Mouse (Mus musculus) spleen, postnatal 14 days (tissue): ENCODE data around the gene Glp1r.
A peak's percentile ranks its signal among the peaks of the same experiment; 100 is the strongest.

Experiments
- DNase-seq, 2 experiments: peaks; one replicate each; pipeline ENCODE4 v3.0.0; 2021 to 2022; ENCODE audit warnings: low spot score in 2 of 2

Gene Glp1r

DNA sequence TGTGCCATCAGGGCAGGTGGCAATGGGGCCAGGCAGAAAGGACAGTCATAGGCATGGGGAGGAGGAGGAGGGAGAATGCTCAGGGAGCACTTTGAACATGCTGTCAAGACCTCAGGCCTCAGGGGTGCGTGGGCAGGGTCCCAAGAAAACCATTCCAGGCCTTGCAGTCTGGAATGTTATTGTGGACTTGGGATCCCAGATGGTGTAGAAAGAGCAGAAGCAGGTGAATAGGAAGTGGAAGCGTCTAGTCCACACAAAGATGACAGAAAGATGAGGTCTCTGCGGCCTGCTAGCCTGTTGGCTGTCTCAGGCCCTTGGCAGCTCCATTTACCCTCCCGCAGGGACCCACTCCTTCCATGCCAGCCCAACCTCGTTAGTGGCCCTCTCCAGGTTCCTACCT lies 10.9 kb downstream of the Glp1r start:
- DNase-seq: no peak

DNA sequence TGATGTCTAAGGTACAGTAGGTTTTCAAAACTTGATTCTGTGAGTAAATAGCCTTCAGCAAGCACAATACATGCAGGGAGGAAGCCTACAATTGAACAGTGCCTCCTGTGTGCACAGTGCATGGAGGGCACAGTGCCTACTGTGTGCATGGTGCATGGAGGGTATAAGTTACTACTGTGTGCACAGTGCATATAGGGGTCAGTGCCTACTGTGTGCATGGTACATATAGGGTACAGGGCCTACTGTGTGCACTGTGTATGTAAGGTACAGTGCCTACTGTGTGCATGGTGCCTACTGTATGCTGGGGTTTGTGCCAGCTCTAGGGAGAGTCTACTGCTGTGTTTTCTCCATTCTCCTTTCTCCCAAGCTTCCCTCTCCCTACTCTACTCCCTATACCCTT lies 12.6 kb downstream of the Glp1r start:
- no peak for DNase-seq

DNA sequence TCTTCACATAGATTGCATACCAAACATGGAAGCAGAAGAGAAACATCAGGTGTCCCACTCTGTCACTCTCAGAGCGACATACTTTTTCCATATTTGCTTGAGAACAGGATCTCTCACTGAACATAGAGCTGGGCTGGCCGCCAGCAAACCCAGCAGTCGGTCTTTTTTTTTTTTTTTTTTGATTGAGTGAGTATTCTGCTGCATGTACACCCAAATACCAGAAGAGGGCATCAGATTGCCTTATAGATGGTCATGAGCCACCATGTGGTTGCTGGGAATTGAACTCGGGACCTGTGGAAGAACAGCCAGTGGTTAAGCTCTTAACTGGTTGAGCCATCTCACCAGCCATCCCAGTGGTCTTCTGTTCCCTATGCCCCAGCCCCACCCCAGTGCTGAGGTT lies 21.9 kb downstream of the Glp1r start:
- DNase-seq: no peak

DNA sequence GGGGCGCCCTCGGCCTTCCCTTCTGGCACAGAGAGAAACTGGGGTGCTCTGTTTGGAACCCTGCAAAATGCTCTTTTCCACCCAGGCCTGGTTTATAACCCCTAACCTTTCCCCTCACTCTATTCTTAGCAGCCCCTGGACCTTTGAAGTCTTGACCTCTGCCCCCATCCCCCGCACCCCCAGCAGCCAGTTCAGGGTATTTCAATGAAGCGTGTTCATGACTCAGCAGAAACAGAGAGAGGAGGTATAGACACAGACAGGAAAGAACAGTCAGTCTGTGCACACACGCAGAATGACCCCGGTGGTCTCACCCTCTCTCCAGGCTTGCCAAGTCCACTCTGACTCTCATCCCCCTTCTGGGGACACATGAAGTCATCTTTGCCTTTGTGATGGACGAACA lies 29.2 kb downstream of the Glp1r start:
- DNase-seq: no peak

DNA sequence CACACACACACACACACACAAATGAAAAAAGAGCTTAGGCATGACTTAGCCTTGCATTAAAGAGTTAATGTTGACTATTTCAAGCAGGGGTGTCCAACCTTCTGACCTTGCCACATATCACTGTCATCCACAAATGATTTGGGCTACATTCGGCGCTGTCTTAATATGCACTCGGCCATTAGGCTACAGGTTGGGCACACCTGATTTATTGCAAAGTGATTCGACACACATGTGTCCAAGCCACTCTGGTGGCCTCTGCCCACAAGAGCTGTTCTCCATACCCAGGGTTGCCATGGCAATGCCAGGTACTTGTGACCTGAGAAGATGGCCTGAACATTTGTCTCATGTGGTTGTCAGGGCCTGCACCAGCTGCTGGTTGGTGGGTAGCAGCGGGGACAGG lies 31.2 kb downstream of the Glp1r start:
- DNase-seq: no peak

DNA sequence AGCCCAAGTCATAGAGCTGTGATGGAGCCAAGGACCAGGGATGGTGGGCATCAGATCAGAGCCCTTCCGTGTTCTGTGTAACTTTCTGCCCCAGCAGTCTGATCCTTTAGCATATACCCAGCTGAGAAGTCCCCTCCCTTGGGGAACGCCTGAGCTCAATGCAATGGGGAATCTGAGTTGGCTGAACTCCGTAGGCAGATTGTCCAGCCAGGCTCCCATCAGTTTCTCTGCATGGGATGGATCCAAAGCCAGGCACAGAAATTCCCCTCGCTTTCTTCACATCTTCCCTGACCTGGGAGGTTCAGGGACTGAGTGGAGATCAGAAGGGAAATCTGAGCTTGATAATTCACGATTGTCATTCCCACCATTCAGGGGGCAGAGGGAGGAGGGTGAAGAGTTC lies 33.7 kb downstream of the Glp1r start:
- no peak for DNase-seq

DNA sequence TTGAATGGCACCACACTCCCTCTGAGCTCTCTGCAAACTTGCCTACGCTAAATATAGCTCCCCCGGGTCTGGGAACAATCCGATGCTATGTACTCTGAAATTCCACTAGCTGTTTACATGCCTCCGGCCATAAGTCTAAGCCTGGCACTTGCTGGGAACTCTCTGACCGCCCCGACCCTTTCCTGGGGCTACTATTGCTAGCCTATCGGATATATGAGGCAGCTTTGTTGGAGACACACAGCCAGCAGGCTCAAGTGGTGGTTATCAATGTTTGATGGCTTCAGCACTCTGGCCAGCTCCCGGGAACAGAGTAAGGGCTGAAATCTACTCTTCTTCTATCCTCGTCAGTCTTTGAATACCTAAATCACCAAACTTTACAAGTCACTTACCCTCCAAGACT lies 36.9 kb downstream of the Glp1r start:
- no peak for DNase-seq

DNA sequence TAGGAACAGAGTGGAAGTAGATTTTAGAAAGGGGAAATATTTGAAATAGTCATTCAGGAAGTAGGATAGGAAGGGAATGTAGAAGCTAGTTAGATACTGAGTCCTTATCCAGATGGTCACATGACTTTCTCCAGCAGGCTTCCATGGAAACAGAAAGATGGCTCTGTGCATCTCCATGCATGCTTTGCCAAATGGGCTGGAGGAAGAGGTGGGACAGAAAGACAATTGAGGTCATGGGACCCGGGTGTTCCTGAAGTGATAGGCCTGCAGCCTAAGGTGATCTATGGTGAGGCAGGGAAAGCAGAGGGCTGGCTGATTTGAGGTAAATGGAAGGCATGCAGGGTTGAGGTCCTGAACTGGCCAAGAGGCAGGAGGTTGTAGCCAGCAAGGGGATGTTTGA lies 46.8 kb downstream of the Glp1r start:
- DNase-seq: no peak

DNA sequence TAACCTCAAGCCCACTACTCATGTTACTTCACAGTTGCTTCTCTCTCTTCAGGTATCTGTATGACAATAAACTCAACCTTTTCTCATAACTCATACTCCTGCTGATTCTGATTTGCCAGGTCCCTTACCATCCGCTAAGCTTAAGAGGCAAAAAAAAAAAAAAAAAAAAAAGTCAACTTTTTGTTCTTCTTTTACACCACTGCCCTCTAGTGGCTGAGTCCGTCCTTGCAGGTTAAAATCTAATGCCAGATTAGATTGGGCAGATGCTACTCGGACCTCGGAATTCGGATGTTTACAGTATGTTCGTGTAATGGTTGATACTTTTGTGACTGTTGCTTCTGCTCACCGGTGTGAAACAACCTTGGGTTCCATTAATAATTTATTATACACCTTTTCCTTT lies 49.2 kb downstream of the Glp1r start:
- peak in 1 of 2 experiments; percentile 56 for DNase-seq

DNA sequence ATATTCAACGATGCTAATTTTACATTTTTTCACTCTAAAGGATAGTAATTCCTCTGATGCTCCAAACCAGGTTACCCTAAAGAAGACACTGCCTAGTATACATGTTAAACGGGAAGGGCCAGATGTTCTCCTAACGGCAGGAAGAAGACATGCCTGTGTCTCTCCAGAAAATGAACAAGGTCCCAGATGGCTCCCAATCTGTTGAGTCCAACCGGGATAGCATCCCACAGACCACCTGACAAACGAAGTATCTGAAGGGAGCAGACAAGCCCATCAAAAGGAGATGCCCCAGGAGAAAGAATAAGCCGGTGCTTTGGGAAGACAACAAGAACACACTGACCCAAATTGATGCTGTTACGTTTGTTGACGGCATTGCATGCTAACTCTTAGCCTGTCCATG lies 50.0 kb downstream of the Glp1r start:
- no peak for DNase-seq

GRCm38 (mm10) chr17:30954340-30954739 lies 52.7 kb downstream of the Glp1r start, which contains the start of gene Umodl1:
Gene Umodl1 (plus strand): TSS chr17:30954640.
- no peak for DNase-seq

- DNase-seq: no peak
Observed at GRCm38 (mm10) chr17:30961936-30962592, 60.4 kb downstream of the Glp1r start.

DNA sequence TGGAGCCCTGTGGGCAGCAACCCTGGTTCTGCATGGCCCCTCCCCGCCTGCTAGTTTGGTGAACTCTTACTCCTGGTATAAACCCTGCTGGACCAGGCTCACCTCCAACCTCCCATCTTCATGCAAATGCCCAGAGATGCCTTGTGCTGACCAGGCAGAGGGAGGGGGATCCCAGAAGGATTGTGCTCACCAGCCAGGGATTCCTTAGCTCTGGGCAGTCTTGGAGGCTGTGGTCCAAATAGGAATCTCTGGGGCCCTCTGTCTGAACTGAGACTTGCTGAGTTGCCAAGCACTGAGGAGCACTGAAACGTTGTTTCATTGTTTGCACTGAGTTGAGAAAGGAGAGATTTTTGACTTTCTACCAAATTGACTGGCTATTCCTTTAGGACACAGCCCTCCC lies 61.3 kb downstream of the Glp1r start:
- no peak for DNase-seq

DNA sequence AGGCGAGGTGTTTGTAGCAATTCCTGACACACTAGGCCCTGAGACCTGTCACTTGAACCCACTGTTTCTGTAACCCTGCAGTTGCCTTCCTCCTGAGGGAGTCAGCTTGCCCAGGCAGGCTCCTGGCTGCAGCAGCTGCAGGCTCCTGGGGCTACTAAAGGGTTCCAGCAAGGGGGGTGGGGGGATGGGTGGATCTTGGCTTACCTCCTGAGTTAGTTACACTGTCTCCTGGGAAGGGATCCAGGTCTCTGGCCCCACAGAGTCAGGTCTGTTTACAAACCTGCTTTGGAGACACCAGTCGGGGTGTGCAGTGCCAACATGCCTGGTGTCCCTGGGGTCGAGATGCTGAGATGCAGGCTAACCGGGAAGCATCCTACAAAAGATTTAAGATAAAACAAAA lies 68.4 kb downstream of the Glp1r start:
- DNase-seq: no peak

- DNase-seq: no peak
Observed at GRCm38 (mm10) chr17:30971877-30972276, 70.3 kb downstream of the Glp1r start.

DNA sequence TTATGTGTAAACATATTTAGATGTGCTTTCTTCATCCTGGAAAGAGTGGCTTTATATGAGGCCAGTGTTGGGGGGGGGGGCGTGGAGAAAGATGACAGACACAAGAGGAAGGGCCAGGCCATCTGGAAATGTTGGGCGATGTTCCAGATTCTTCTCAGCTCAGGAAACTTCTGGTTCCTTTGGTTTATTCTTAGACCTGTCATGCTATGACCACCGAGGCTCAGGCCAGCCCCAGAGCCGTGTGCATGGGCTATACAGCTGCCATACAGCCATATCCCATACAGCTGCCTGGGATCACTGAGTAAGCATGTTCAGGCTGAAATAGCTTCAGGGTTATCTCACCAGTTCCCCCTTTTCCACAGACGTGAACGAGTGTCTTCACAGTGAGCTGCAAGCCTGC lies 71.7 kb downstream of the Glp1r start:
- DNase-seq: no peak

- DNase-seq: no peak
Observed at GRCm38 (mm10) chr17:30977290-30977689, 75.7 kb downstream of the Glp1r start.

DNA sequence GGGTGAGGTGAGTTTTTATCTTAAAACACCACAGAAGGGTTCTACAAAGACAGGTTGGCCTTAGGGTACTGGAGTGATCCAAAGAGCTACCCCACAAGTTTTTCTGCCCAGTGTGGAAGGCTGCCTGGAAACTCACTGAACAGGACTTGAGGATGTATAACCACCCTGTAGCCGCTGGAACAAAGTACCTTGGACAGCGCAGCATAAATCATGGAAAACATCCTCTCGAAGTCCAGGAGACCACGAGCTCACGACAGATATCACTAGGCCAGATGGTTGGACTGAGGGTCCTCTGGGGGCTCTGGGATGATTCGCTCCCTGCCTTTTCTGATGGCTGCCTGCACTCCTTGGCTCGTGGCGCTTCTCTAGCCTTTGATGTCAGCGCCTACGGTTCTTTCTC lies 76.9 kb downstream of the Glp1r start:
- DNase-seq: no peak

DNA sequence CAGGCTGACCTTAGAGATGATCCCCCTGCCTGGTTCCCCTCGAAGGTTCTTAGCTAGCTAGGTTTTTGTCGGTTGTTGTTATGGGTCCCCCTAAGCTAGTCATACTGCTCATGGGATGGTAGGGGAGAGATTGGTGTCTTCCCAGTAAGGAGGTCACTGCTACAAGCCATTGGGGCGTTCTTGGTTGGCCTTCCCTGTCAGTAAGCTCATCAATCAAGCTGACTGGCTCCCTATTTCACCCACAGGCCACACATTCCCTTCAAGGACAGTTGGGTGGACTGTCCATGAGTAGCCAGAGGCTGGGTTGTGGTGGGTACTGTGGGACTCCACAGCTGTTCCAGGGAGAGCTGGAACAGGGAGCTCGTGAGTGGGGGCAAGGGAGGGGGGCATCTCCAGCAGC lies 81.9 kb downstream of the Glp1r start:
- no peak for DNase-seq

GRCm38 (mm10) chr17:30990254-30990653 lies 88.6 kb downstream of the Glp1r start:
- DNase-seq: no peak
